Mouse (Mus musculus): ENCODE data around the gene Akr1b3. TPM values are rescaled to one million over a fixed set of nuclear protein-coding genes. Genes with fewer than 3 reads are reported as not detected.

Gene Akr1b3
- total and polyA plus RNA-seq, 3 experiments, result 110 to 532 (median 151) TPM

GRCm38 (mm10) chr6:34355349-34355747, 38.1 kb upstream of the Akr1b3 start:
- H3K79me2 ChIP-seq (ENCODE audit: control insufficient read depth, insufficient read depth, low read length, poor library complexity), result no peaks in the 10 kb centered on the region
- no peak overlapping the region for H3K9ac ChIP-seq (ENCODE audit: control insufficient read depth, low read depth, low read length, poor library complexity, severe bottlenecking)
- H3K27me3 ChIP-seq (ENCODE audit: control insufficient read depth in 1 of 2, insufficient read depth in 2 of 2, low read length in 2 of 2), result peaks cover 3% of the 10 kb centered on the region in 2 experiments; a peak in 3 of 4 replicates
- H3K27ac ChIP-seq (ENCODE audit: control insufficient read depth, low read depth, low read length), result no peak overlapping the region
- no peaks in the 10 kb centered on the region for H3K4me1 ChIP-seq (ENCODE audit: control insufficient read depth in 1 of 2, insufficient read depth in 2 of 2, low read length in 2 of 2)
- no peaks in the 10 kb centered on the region for H3K36me3 ChIP-seq (ENCODE audit: control insufficient read depth in 1 of 2, insufficient read depth in 2 of 2, low read length in 2 of 2)
- H3K4me3 ChIP-seq (ENCODE audit: control insufficient read depth in 1 of 2, insufficient read depth in 1 of 2, low read depth in 2 of 2, low read length in 2 of 2), result no peak overlapping the region
- DNase-seq (ENCODE audit: low read depth, low spot score), result no peak
- H3K9me3 ChIP-seq (replicated peaks; ENCODE audit: insufficient read depth, low read length), result no peaks in the 10 kb centered on the region
- TF ChIP-seq RAD21 (IDR thresholded peaks at IDR 0.05; ENCODE audit: low read depth, low read length), result no peak
- no peak for TF ChIP-seq TBP (IDR thresholded peaks at IDR 0.05; ENCODE audit: low read depth, low read length)
- no peak for TF ChIP-seq MEF2A (IDR thresholded peaks at IDR 0.05; ENCODE audit: extremely low read depth, insufficient replicate concordance, low read depth, low read length, poor library complexity, severe bottlenecking)
- no peak for TF ChIP-seq MAX (IDR thresholded peaks at IDR 0.05; ENCODE audit: low read length)
- no peak for TF ChIP-seq NELFE (IDR thresholded peaks at IDR 0.05; ENCODE audit: low read depth, low read length)
- TF ChIP-seq POLR2A (IDR thresholded peaks at IDR 0.05; ENCODE audit: control insufficient read depth in 1 of 2, insufficient read depth in 1 of 2, low read depth in 1 of 2, low read length in 2 of 2, poor library complexity in 1 of 2), result no peak
- no peak for TF ChIP-seq POLR2AphosphoS2 (IDR thresholded peaks at IDR 0.05; ENCODE audit: low read length)
- TF ChIP-seq SIN3A (IDR thresholded peaks at IDR 0.05; ENCODE audit: low read length), result no peak
- TF ChIP-seq GABPA (IDR thresholded peaks at IDR 0.05; ENCODE audit: low read depth, low read length), result no peak
- TF ChIP-seq RCOR1 (IDR thresholded peaks at IDR 0.05; ENCODE audit: low read depth, low read length), result no peak
- TF ChIP-seq MXI1 (IDR thresholded peaks at IDR 0.05; ENCODE audit: low read depth, low read length), result no peak
- no peak for TF ChIP-seq TAL1 (IDR thresholded peaks at IDR 0.05; ENCODE audit: low read length)
- no peak; a peak in 2 of 6 replicates for TF ChIP-seq CTCF (IDR thresholded peaks at IDR 0.05 in 2 of 3, conservative IDR thresholded peaks at IDR 0.05 in 1 of 3; ENCODE audit: control insufficient read depth in 1 of 3, insufficient read depth in 1 of 3, low read depth in 2 of 3, low read length in 3 of 3, poor library complexity in 1 of 3, severe bottlenecking in 1 of 3)
- no peak for TF ChIP-seq MYC (IDR thresholded peaks at IDR 0.05; ENCODE audit: low read depth, low read length)
- no peak for TF ChIP-seq TCF12 (IDR thresholded peaks at IDR 0.05; ENCODE audit: low read depth, low read length)
- no peak for TF ChIP-seq MAZ (IDR thresholded peaks at IDR 0.05; ENCODE audit: low read depth, low read length)
- TF ChIP-seq ZMIZ1 (IDR thresholded peaks at IDR 0.05; ENCODE audit: low read depth, low read length), result no peak

- H3K27ac ChIP-seq (ENCODE audit: control insufficient read depth, low read depth, low read length), result no peak overlapping the region
- no peak overlapping the region for H3K4me3 ChIP-seq (ENCODE audit: control insufficient read depth in 1 of 2, insufficient read depth in 1 of 2, low read depth in 2 of 2, low read length in 2 of 2)
Measured at GRCm38 (mm10) chr6:34354354-34355348, 37.4 kb upstream of the Akr1b3 start.

More at GRCm38 (mm10) chr6:34354354-34355348, 37.4 kb upstream of the Akr1b3 start:
- peaks cover 3 to 4% of the 10 kb centered on the region in 2 experiments; a peak in 3 of 4 replicates for H3K27me3 ChIP-seq (ENCODE audit: control insufficient read depth in 1 of 2, insufficient read depth in 2 of 2, low read length in 2 of 2)
- DNase-seq (ENCODE audit: low read depth, low spot score), result no peak
- no peaks in the 10 kb centered on the region for H3K79me2 ChIP-seq (ENCODE audit: control insufficient read depth, insufficient read depth, low read length, poor library complexity)
- H3K9ac ChIP-seq (ENCODE audit: control insufficient read depth, low read depth, low read length, poor library complexity, severe bottlenecking), result no peak overlapping the region
- no peak for TF ChIP-seq ZNF384 (IDR thresholded peaks at IDR 0.05; ENCODE audit: low read depth, low read length)
- TF ChIP-seq EP300 (IDR thresholded peaks at IDR 0.05; ENCODE audit: low read depth in 1 of 2, low read length in 2 of 2), result no peak
- TF ChIP-seq POLR2AphosphoS2 (IDR thresholded peaks at IDR 0.05; ENCODE audit: low read length), result no peak
- TF ChIP-seq NELFE (IDR thresholded peaks at IDR 0.05; ENCODE audit: low read depth, low read length), result no peak
- TF ChIP-seq GABPA (IDR thresholded peaks at IDR 0.05; ENCODE audit: low read depth, low read length), result no peak
- no peak for TF ChIP-seq MXI1 (IDR thresholded peaks at IDR 0.05; ENCODE audit: low read depth, low read length)
- TF ChIP-seq ELF1 (IDR thresholded peaks at IDR 0.05; ENCODE audit: low read depth, low read length), result no peak
- no peaks in the 10 kb centered on the region for H3K36me3 ChIP-seq (ENCODE audit: control insufficient read depth in 1 of 2, insufficient read depth in 2 of 2, low read length in 2 of 2)
- no peaks in the 10 kb centered on the region for H3K4me1 ChIP-seq (ENCODE audit: control insufficient read depth in 1 of 2, insufficient read depth in 2 of 2, low read length in 2 of 2)
- H3K9me3 ChIP-seq (replicated peaks; ENCODE audit: insufficient read depth, low read length), result no peaks in the 10 kb centered on the region

All from MEL (cell line).